8 mouse cellular contexts compared by ENCODE assay signal in genomic region chr1:169747902-169748301, GRCm38 (mm10). TPM values are rescaled to one million over a fixed set of nuclear protein-coding genes. Genes with fewer than 3 reads are reported as not detected.
DNase-seq lines count a peak whose midpoint lies in the region; ATAC-seq and TF ChIP-seq lines count a peak whose summit lies in the region.

No protein-coding gene starts in this region.

- no peak for DNase-seq in heart, postnatal 4 days
- no peak for DNase-seq in CH12.LX (ENCODE audit: extremely low read depth)
- no peak for DNase-seq in right cerebral cortex, postnatal 10 days (ENCODE audit: low spot score in 2 of 2)
- no peak for DNase-seq in cerebellum, adult 9-11 months
- no peak for DNase-seq in spleen, adult 18-20 months

- H3K27me3 ChIP-seq in heart, embryonic 11.5 days (ENCODE audit: control insufficient read depth, insufficient read depth, low read length), result peaks cover 6% of the 10 kb centered on the region; the same call in 1 of the 2 replicates
- H3K27me3 ChIP-seq in CH12.LX (replicated peaks), result peaks cover 50% of the 10 kb centered on the region
- H3K27me3 ChIP-seq in forebrain, embryonic 15.5 days, result no peaks in the 10 kb centered on the region
- H3K27me3 ChIP-seq in limb, embryonic 15.5 days, result peaks cover 28% of the 10 kb centered on the region

- no peak for TF ChIP-seq POLR2A in CH12.LX (IDR thresholded peaks at IDR 0.05; ENCODE audit: low read depth, low read length)

- H3K9ac ChIP-seq in heart, embryonic 11.5 days (ENCODE audit: low read depth, low read length), result no peak overlapping the region
- H3K9ac ChIP-seq in CH12.LX (ENCODE audit: insufficient read depth, low read depth), result no peak overlapping the region
- peak overlapping the region; percentile 51 for H3K9ac ChIP-seq in forebrain, embryonic 15.5 days (replicated peaks)
- no peak overlapping the region for H3K9ac ChIP-seq in limb, embryonic 15.5 days

- 44% methylated on average over 6 of the region's 6 CpGs for WGBS in heart, embryonic 11.5 days (ENCODE audit: insufficient replicate concordance)
- 34% methylated on average over 6 of the region's 6 CpGs for WGBS in forebrain, embryonic 15.5 days
- 43% methylated on average over 6 of the region's 6 CpGs for WGBS in limb, embryonic 15.5 days

- no peak overlapping the region for H3K27ac ChIP-seq in heart, embryonic 11.5 days (ENCODE audit: low read depth, low read length)
- no peak overlapping the region for H3K27ac ChIP-seq in CH12.LX (ENCODE audit: insufficient read depth, low read depth)
- H3K27ac ChIP-seq in forebrain, embryonic 15.5 days (replicated peaks), result peak overlapping the region; percentile 76
- no peak overlapping the region for H3K27ac ChIP-seq in limb, embryonic 15.5 days

- H3K4me2 ChIP-seq in heart, embryonic 11.5 days, result peak overlapping the region; percentile 68
- peak overlapping the region; percentile 51 for H3K4me2 ChIP-seq in CH12.LX (ENCODE audit: insufficient read depth, low read depth, poor library complexity, severe bottlenecking)
- peak overlapping the region; percentile 62 for H3K4me2 ChIP-seq in forebrain, embryonic 15.5 days (replicated peaks)
- peak overlapping the region; percentile 42 for H3K4me2 ChIP-seq in limb, embryonic 15.5 days

- H3K4me3 ChIP-seq in heart, embryonic 11.5 days (ENCODE audit: low read depth, low read length), result peak overlapping the region; percentile 36
- H3K4me3 ChIP-seq in CH12.LX (replicated peaks in 1 of 3; ENCODE audit: low read depth in 2 of 3, low read length in 2 of 3, poor library complexity in 1 of 3), result no peak overlapping the region
- peak overlapping the region; percentile 38 for H3K4me3 ChIP-seq in forebrain, embryonic 15.5 days
- H3K4me3 ChIP-seq in limb, embryonic 15.5 days, result peak overlapping the region; percentile 34

- no peak for TF ChIP-seq EP300 in CH12.LX (IDR thresholded peaks at IDR 0.05; ENCODE audit: low read length)

- dilution Hi-C loops in CH12.LX (cut with MboI; ENCODE audit: extremely low pct_ligation_motif_present, extremely low pct_unique_long_range_greater_than_20kb, low sequenced_read_pairs), result no loop called here

- no peaks in the 10 kb centered on the region for H3K79me2 ChIP-seq in CH12.LX (replicated peaks; ENCODE audit: control insufficient read depth, extremely low read depth, insufficient read depth, poor library complexity, severe bottlenecking)

- no peaks in the 10 kb centered on the region for H3K36me3 ChIP-seq in heart, embryonic 11.5 days (ENCODE audit: control insufficient read depth, insufficient read depth, low read length)
- H3K36me3 ChIP-seq in CH12.LX (replicated peaks in 1 of 2; ENCODE audit: control insufficient read depth in 1 of 2, insufficient read depth in 1 of 2, low read length in 1 of 2), result no peaks in the 10 kb centered on the region
- no peaks in the 10 kb centered on the region for H3K36me3 ChIP-seq in forebrain, embryonic 15.5 days
- H3K36me3 ChIP-seq in limb, embryonic 15.5 days, result no peaks in the 10 kb centered on the region

- ATAC-seq in heart, embryonic 11.5 days (replicated peaks; ENCODE audit: insufficient number of reproducible peaks, low FRiP score, low TSS enrichment), result no peak
- peak; percentile 56 for ATAC-seq in forebrain, embryonic 15.5 days (replicated peaks)
- ATAC-seq in limb, embryonic 15.5 days (ENCODE audit: insufficient number of reproducible peaks, low FRiP score, low TSS enrichment, low read depth), result no peak

- TF ChIP-seq CTCF in CH12.LX (conservative IDR thresholded peaks at IDR 0.05 in 1 of 2, IDR thresholded peaks at IDR 0.05 in 1 of 2; ENCODE audit: low read depth in 2 of 2, low read length in 2 of 2), result no peak

- in situ Hi-C loops in CH12.LX (cut with MboI; ENCODE audit: low pct_ligation_motif_present, low pct_unique_long_range_greater_than_20kb, low sequenced_read_pairs), result no loop called here

- no peaks in the 10 kb centered on the region for H3K9me3 ChIP-seq in heart, embryonic 11.5 days (replicated peaks; ENCODE audit: control insufficient read depth, low read length)
- no peaks in the 10 kb centered on the region for H3K9me3 ChIP-seq in CH12.LX (replicated peaks; ENCODE audit: low read length)
- H3K9me3 ChIP-seq in forebrain, embryonic 15.5 days, result no peaks in the 10 kb centered on the region
- H3K9me3 ChIP-seq in limb, embryonic 15.5 days, result no peaks in the 10 kb centered on the region

- TF ChIP-seq RAD21 in CH12.LX (IDR thresholded peaks at IDR 0.05; ENCODE audit: low read depth, low read length), result no peak

- H3K4me1 ChIP-seq in heart, embryonic 11.5 days (ENCODE audit: control insufficient read depth, insufficient read depth, low read length), result no peaks in the 10 kb centered on the region
- H3K4me1 ChIP-seq in CH12.LX (ENCODE audit: control insufficient read depth in 1 of 2, insufficient read depth in 2 of 2), result no peaks in the 10 kb centered on the region
- H3K4me1 ChIP-seq in forebrain, embryonic 15.5 days, result peaks cover 11% of the 10 kb centered on the region
- peaks cover 8% of the 10 kb centered on the region; the same call in 1 of the 2 replicates for H3K4me1 ChIP-seq in limb, embryonic 15.5 days

TF ChIP-seq in CH12.LX, 34 proteins besides CTCF, POLR2A, EP300 and RAD21:
- TF ChIP-seq MAZ (IDR thresholded peaks at IDR 0.05; ENCODE audit: low read depth, low read length) (no peak), USF1 (IDR thresholded peaks at IDR 0.05; ENCODE audit: low read depth, low read length) (no peak), USF2 (conservative IDR thresholded peaks at IDR 0.05; ENCODE audit: low read depth, low read length) (no peak), IRF4 (IDR thresholded peaks at IDR 0.05; ENCODE audit: low read depth, low read length) (no peak), POLR2AphosphoS2 (IDR thresholded peaks at IDR 0.05; ENCODE audit: low read depth, low read length) (no peak), MXI1 (IDR thresholded peaks at IDR 0.05; ENCODE audit: low read depth, low read length) (no peak), PAX5 (IDR thresholded peaks at IDR 0.05; ENCODE audit: low read length) (no peak)
TF ChIP-seq in CH12.LX: peak in this region for 0.

RNA-seq across cellular contexts. Expression of gene Rgs4, which starts 0.5 kb away (rescaled TPM):
- polyA plus RNA-seq in heart, embryonic 11.5 days (2014; fragmentation: Nextera tagmentation; extraction: Ambion mirVana), result 2.1 and 2.8 TPM in 2 replicates
- 1 to 10 TPM; 7.3 to 9.8 TPM for total RNA-seq in heart, postnatal 4 days (2021)
- total RNA-seq in CH12.LX (2012; rRNA removed) (not detected in 2 replicates), CH12.LX (2014; rRNA removed) (not detected in 2 replicates)
- polyA plus RNA-seq in CH12.LX (2012; ENCODE audit: insufficient read length, low read depth), result not detected in 2 replicates
- polyA plus RNA-seq in forebrain, embryonic 15.5 days (2015; fragmentation: Nextera tagmentation; extraction: Ambion mirVana), result 50.6 and 54.3 TPM in 2 replicates
- 5.6 and 6.0 TPM in 2 replicates for polyA plus RNA-seq in limb, embryonic 15.5 days (2015; fragmentation: Nextera tagmentation; extraction: Ambion mirVana)

Comparison
In these comparisons a context has a peak if more than half of its experiments do, and no peak if none do; other contexts are left out.
1. H3K4me3 ChIP-seq: peak in heart, embryonic 11.5 days (single experiment), forebrain, embryonic 15.5 days (single experiment) and limb, embryonic 15.5 days (single experiment); none in CH12.LX (0 of 3).
2. Peak in every context shown above with its lines, with median percentiles within 50 percentile points of each other: H3K4me2 ChIP-seq.